Mouse (Mus musculus): ENCODE data around the gene Sppl2b.

- TF ChIP-seq CTCF (IDR thresholded peaks at IDR 0.05; ENCODE audit: low read depth, low read length) (no peak), POLR2A (IDR thresholded peaks at IDR 0.05; ENCODE audit: extremely low read depth, insufficient read depth, low read length) (no peak)
These were observed 636 bp downstream of the Sppl2b start for GRCm38 (mm10) chr10:80855749-80856073.
